Mouse (Mus musculus): ENCODE measurements around the gene Grsf1.

GRCm38 (mm10) chr5:88680567-88680966 lies 4.6 kb upstream of the Grsf1 start:
- TF ChIP-seq CTCF (IDR thresholded peaks at IDR 0.05; ENCODE audit: control insufficient read depth, insufficient read depth, low read length) (no peak), POLR2A (IDR thresholded peaks at IDR 0.05; ENCODE audit: borderline replicate concordance, control insufficient read depth, low read depth, low read length) (no peak)
